Mouse (Mus musculus) neural tube, embryonic 11.5 days (tissue): ENCODE results near the gene Dlgap5. TPM values are rescaled to one million over a fixed set of nuclear protein-coding genes. Genes with fewer than 3 reads are reported as not detected.
A peak's percentile ranks its signal among the peaks of the same experiment; 100 is the strongest.
"Not testable (repeated sequence)": the region's sequence is repeated elsewhere in the genome, so short reads cannot be mapped to it uniquely, and the experiment has no call there.

Experiments used
- ATAC-seq: fragments of 200-750 bp; cut with Nextera tagmentation; 2 replicates; pipeline ENCODE4 v1.8.0; 2017; ENCODE audit warnings: moderate number of reproducible peaks, mild to moderate bottlenecking, moderate TSS enrichment, moderate library complexity; ENCODE audit not compliant: insufficient read depth, low FRiP score, low TSS enrichment
- DNase-seq: peaks from one replicate; pipeline ENCODE4 v3.0.0-alpha.2; 2015; ENCODE audit warnings: low spot score
- H3K27ac ChIP-seq: fragments of 300-500 bp; sonication (generic); 2 replicates; pipeline ENCODE4 v1.5.1; 2014; ENCODE audit warnings: low read depth, mild to moderate bottlenecking, low read length
- H3K27me3 ChIP-seq: fragments of 300-500 bp; sonication (generic); 2 replicates; pipeline ENCODE4 v1.6.1; 2014; ENCODE audit warnings: mild to moderate bottlenecking, low read length, mixed read lengths; ENCODE audit not compliant: control insufficient read depth, insufficient read depth
- H3K36me3 ChIP-seq: fragments of 300-500 bp; sonication (generic); 2 replicates; pipeline ENCODE4 v1.6.1; 2014; ENCODE audit warnings: mild to moderate bottlenecking, low read length, moderate library complexity, mixed read lengths; ENCODE audit not compliant: control insufficient read depth, insufficient read depth
- H3K4me1 ChIP-seq: fragments of 300-500 bp; sonication (generic); 2 replicates; pipeline ENCODE4 v1.6.1; 2014; ENCODE audit warnings: low read length, mixed read lengths; ENCODE audit not compliant: control insufficient read depth, insufficient read depth
- H3K4me2 ChIP-seq: fragments of 300-500 bp; sonication (generic); 2 replicates; pipeline ENCODE4 v1.6.1; 2014; ENCODE audit warnings: low read depth, mild to moderate bottlenecking, moderate library complexity
- H3K4me3 ChIP-seq: fragments of 300-500 bp; sonication (generic); 2 replicates; pipeline ENCODE4 v1.5.1; 2014; ENCODE audit warnings: low read depth, low read length
- H3K9ac ChIP-seq: fragments of 300-500 bp; sonication (generic); 2 replicates; pipeline ENCODE4 v1.6.1; 2014; ENCODE audit warnings: mild to moderate bottlenecking, low read length
- H3K9me3 ChIP-seq: fragments of 300-500 bp; sonication (generic); 2 replicates; pipeline ENCODE4 v1.6.1; 2016; ENCODE audit warnings: low read length; ENCODE audit not compliant: control insufficient read depth
- WGBS: fragments of 180-500 bp; shearing (Covaris S2); extraction: QIAGEN DNeasy Blood & Tissue Kit; methylation state at CpG from one replicate; pipeline ENCODE4 v1.1.7; 2014; 5-methylcytosine and 5-hydroxymethylcytosine counted together
- polyA plus RNA-seq: library from polyadenylated mRNA; unstranded; fragments of >200 nt; fragmentation: Nextera tagmentation; extraction: Ambion mirVana; gene quantifications from 2 replicates; pipeline ENCODE4 v1.2.1, GENCODE M21; 2014

Gene Dlgap5
- polyA plus RNA-seq: 55.3 and 56.2 TPM in 2 replicates

- Histone ChIP-seq H3K9ac (peak within 1 kb of the TSS; percentile 26), H3K4me3 (peak within 1 kb of the TSS; percentile 40), H3K36me3 (peaks cover 2% of the 10 kb centered on the region; the same call in 1 of the 2 replicates), H3K4me1 (peaks cover 7% of the 10 kb centered on the region), H3K27me3 (no peaks in the 10 kb centered on the region), H3K9me3 (no peaks in the 10 kb centered on the region), H3K27ac (no peak within 1 kb of the TSS), H3K4me2 (peak within 1 kb of the TSS; percentile 77)
- ATAC-seq (peak; percentile 94), DNase-seq (peak; percentile 95)
- WGBS: 2% methylated on average over 35 of the region's 36 CpGs
These were observed at the start of gene Dlgap5 for GRCm38 (mm10) chr14:47417775-47418665. Gene Dlgap5 (minus strand): TSS chr14:47418407.

DNA sequence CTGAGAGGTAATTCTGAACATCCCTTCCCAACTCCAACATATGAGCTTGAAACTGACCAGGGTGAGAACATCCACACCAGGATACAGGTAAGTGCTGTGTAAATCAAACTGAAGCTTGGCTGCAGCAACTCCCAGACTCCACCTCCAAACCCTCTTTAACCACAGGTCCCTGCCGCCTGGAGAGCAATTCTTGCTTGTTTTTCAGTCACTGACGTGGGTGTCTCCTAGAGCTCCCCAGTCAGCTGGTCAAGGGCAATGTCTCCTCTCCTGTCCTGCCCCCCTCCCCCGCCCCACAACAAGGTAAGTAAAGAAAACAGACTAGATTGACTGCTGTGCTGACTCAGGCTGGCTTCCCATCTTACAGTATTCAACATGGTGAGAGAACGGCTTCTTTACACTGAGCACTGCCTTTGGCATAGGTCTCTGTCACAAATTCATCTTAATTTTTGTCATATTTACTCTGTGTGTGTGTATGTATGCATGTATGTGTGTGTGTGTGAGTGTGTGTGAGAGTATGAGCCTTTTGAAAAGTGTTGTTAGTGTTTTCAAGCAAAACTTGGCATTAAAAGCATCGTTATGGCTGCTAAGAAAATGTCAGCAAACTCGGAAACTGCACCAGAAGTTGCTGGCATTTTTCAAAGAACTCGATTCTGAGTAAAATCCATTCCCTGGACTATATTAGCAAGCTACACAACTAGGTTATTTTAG lies 47.4 kb upstream of the Dlgap5 start:
- WGBS: 60% methylated on average over 7 of the region's 7 CpGs
- H3K4me1 ChIP-seq: no peaks in the 10 kb centered on the region
- no peak overlapping the region for H3K9ac ChIP-seq
- no peak overlapping the region for H3K4me3 ChIP-seq
- DNase-seq (no peak), ATAC-seq (no peak)
- H3K9me3 ChIP-seq: no peaks in the 10 kb centered on the region
- H3K27me3 ChIP-seq: no peaks in the 10 kb centered on the region
- no peaks in the 10 kb centered on the region for H3K36me3 ChIP-seq
- no peak overlapping the region for H3K4me2 ChIP-seq
- H3K27ac ChIP-seq: no peak overlapping the region

- DNase-seq: no peak
- Histone ChIP-seq H3K4me3 (no peak overlapping the region), H3K27ac (no peak overlapping the region), H3K9ac (no peak overlapping the region), H3K36me3 (no peaks in the 10 kb centered on the region), H3K27me3 (no peaks in the 10 kb centered on the region), H3K4me1 (no peaks in the 10 kb centered on the region), H3K4me2 (no peak overlapping the region), H3K9me3 (no peaks in the 10 kb centered on the region)
- WGBS: 82% methylated on average over 10 of the region's 10 CpGs
- no peak for ATAC-seq
These were observed 46.2 kb upstream of the Dlgap5 start for GRCm38 (mm10) chr14:47464426-47464825.

DNA sequence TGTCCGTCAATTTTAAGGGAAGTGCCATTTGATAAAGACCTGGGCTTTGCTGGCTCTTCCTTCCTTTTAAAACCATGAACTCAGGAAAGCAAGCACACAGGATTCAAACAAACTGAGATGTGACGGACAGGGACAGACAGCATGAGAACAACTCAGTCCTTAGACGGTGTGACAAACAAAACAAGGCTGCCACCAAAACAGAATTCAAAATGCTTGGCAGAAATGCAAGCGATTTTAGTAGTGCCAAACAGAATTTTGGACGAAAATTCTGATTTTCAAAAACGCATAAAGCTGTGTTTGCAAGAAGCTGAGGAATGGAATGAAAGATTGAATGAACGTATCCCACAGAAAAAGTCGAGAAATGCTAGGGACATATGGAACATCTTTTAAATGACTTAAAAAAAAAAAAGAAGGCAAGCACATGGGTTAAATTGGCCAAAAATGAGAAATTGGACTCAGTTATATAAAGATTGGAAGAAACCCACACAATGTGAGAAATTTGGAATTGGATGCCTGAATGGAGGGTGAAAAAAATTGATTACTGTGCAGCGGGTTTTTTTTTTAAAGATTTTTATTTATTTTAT lies 44.8 kb upstream of the Dlgap5 start:
- no peak overlapping the region for H3K9ac ChIP-seq
- no peaks in the 10 kb centered on the region for H3K9me3 ChIP-seq
- no peak overlapping the region for H3K27ac ChIP-seq
- no peak overlapping the region for H3K4me2 ChIP-seq
- WGBS: 89% methylated on average over 9 of the region's 9 CpGs
- H3K36me3 ChIP-seq: no peaks in the 10 kb centered on the region
- ATAC-seq (no peak), DNase-seq (no peak)
- no peaks in the 10 kb centered on the region for H3K4me1 ChIP-seq
- H3K27me3 ChIP-seq: no peaks in the 10 kb centered on the region
- no peak overlapping the region for H3K4me3 ChIP-seq

- Histone ChIP-seq H3K4me3 (no peak overlapping the region), H3K27me3 (no peaks in the 10 kb centered on the region), H3K4me1 (no peaks in the 10 kb centered on the region), H3K27ac (no peak overlapping the region), H3K9ac (no peak overlapping the region), H3K9me3 (no peaks in the 10 kb centered on the region), H3K4me2 (no peak overlapping the region), H3K36me3 (no peaks in the 10 kb centered on the region)
- no peak for DNase-seq
- ATAC-seq: no peak
- 88% methylated on average over 4 of the region's 4 CpGs for WGBS
These were observed 44.2 kb upstream of the Dlgap5 start for GRCm38 (mm10) chr14:47462453-47462852.

DNA sequence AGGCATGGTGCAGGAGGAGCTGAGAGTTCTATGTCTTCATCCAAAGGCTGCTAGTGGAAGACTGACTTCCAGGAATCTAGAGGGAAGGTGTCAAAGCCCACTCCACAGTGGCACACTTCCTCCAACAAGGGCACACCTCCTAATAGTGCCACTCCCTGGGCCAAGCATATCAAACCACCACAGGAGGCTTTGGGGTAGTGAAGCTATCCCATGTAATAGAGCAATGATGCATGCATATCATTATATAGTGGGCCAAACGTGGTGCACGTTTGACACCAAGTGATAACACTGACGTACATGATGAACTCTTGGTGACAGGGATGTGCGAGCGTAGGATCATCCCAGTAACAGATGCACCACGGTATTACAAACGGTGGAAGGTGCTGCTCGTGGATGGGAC lies 43.8 kb upstream of the Dlgap5 start:
- H3K9me3 ChIP-seq: no peaks in the 10 kb centered on the region
- no peak overlapping the region for H3K9ac ChIP-seq
- no peaks in the 10 kb centered on the region for H3K36me3 ChIP-seq
- H3K27ac ChIP-seq: no peak overlapping the region
- ATAC-seq (no peak), DNase-seq (no peak)
- H3K4me1 ChIP-seq: no peaks in the 10 kb centered on the region
- WGBS: 92% methylated on average over 8 of the region's 8 CpGs
- H3K4me2 ChIP-seq: no peak overlapping the region
- no peak overlapping the region for H3K4me3 ChIP-seq
- no peaks in the 10 kb centered on the region for H3K27me3 ChIP-seq

GRCm38 (mm10) chr14:47459556-47459955 lies 41.3 kb upstream of the Dlgap5 start:
- Histone ChIP-seq H3K27ac (no peak overlapping the region), H3K9ac (no peak overlapping the region), H3K4me2 (no peak overlapping the region), H3K36me3 (no peaks in the 10 kb centered on the region), H3K9me3 (no peaks in the 10 kb centered on the region), H3K4me3 (no peak overlapping the region), H3K4me1 (no peaks in the 10 kb centered on the region), H3K27me3 (no peaks in the 10 kb centered on the region)
- WGBS: 86% methylated on average over 4 of the region's 4 CpGs
- DNase-seq: no peak
- ATAC-seq: no peak

GRCm38 (mm10) chr14:47450121-47450520 lies 31.9 kb upstream of the Dlgap5 start, which contains the start of gene Fbxo34:
Gene Fbxo34 (plus strand): TSS chr14:47450421.
- 93% methylated on average over 2 of the region's 5 CpGs for WGBS
- not testable (repeated sequence) for H3K36me3 ChIP-seq, ATAC-seq, DNase-seq, H3K9ac ChIP-seq, H3K4me2 ChIP-seq, H3K9me3 ChIP-seq, H3K4me3 ChIP-seq, H3K4me1 ChIP-seq, H3K27ac ChIP-seq, H3K27me3 ChIP-seq
